Mouse (Mus musculus): ENCODE results near the gene Fbxo36.

Gene Fbxo36

DNA sequence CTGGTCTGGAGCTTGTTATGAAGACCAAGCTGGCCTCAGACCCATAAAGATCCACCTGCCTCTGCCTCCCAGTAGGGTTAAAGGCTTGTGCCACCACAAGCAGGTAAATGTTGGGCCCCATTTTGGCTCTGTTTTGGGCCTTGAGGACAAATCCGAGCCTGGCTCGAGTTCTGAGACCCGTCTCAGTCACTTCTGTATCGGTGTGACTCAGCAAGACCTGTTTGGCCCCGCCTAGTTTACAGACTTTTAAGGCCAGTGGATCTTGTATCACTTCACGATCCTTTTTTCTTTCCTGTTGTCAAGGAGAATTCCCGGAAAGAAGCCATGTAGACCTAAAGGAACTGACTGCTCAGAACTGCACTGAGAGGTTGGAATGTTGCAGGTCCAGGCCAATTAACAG is 50.9 kb downstream of the Fbxo36 start:
- DNase-seq (ENCODE audit: low read depth): no peak

DNA sequence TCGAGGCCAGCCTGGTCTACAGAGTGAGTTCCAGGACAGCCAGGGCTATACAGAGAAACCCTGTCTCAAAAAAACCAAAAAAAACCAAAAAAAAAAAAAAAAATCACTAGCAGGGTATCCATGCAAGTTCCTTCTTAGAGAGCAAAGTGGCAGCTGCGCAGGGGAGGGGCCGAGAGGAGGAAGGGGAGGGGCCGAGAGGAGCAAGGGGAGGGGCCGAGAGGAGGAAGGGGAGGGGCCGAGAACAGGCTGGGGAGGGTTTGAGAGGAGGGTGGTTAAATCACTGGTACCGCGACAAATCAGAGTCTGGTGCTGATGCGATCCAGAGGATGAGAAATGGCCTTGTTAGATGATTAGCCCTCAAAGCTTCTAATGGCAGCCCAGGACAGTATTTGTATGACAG is 52.1 kb downstream of the Fbxo36 start:
- no peak for DNase-seq (ENCODE audit: low read depth)

DNA sequence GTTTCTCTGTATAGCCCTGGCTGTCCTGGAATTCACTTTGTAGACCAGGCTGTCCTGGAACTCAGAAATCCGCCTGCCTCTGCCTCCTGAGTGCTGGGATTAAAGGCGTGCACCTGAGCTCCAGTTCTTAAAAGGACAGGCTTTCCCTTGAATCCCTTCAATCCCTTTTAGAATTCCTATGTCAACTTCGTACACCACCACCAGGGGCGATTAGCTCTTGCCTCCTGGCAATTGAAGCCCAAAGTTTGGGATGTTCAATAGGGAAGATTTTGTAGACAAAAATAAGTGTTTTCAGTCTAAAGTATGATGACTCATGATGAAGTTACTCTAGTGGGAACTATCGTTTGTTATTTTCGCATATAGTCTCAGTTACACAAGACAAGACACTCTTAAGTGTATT is 57.7 kb downstream of the Fbxo36 start:
- DNase-seq (ENCODE audit: low read depth): no peak

DNA sequence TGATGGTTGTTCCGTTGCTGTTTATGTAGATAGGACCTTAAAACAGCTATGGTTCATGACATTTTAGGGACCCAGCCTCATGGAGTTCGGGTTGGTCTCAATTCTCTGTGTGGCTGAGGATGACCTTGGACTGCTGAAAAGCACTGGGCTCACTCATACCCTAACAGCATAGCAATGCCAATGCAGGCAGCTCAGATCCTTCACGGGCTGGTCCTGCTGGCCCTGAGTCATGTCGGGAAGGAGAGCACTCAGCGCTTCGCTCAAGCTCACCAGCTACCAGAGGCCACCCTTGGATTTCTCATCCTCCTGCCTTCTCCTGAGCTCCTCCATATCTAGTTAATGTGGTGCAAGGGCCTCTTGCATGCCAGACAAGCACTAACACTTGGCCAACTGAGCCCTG is 59.5 kb downstream of the Fbxo36 start:
- no peak for DNase-seq (ENCODE audit: low read depth)

- no peak for DNase-seq (ENCODE audit: low read depth)
Measured at GRCm38 (mm10) chr1:84904467-84904866, 64.8 kb downstream of the Fbxo36 start.

- DNase-seq (ENCODE audit: low read depth): no peak
Measured at GRCm38 (mm10) chr1:84910177-84910804, 70.7 kb downstream of the Fbxo36 start.

GRCm38 (mm10) chr1:84912571-84912970 is 72.9 kb downstream of the Fbxo36 start:
- no peak for DNase-seq (ENCODE audit: low read depth)

- DNase-seq (ENCODE audit: low read depth): no peak
Measured at GRCm38 (mm10) chr1:84915010-84915409, 75.4 kb downstream of the Fbxo36 start.

DNA sequence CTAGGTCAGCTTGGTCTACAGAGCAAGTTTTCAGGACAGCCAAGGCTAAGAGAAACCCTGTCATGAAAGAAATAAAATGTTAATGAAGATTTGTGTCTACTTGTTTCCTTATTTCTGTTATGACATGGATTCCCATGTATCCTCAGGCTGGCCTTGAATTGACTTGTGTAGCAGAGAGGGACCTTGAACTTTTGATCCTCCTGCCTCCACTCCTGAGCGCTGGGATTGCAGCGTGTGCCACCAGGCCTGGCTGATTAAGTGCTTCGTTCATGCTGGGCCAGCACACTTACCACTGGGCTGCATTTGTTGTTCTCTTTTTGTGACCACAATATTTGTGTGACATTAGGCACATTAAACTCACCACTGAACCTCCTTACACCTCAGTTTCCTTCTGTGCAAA is 79.2 kb downstream of the Fbxo36 start:
- no peak for DNase-seq (ENCODE audit: low read depth)

GRCm38 (mm10) chr1:84923432-84923831 is 83.8 kb downstream of the Fbxo36 start:
- no peak for DNase-seq (ENCODE audit: low read depth)

GRCm38 (mm10) chr1:84924134-84924533 is 84.5 kb downstream of the Fbxo36 start:
- DNase-seq (ENCODE audit: low read depth): no peak

DNA sequence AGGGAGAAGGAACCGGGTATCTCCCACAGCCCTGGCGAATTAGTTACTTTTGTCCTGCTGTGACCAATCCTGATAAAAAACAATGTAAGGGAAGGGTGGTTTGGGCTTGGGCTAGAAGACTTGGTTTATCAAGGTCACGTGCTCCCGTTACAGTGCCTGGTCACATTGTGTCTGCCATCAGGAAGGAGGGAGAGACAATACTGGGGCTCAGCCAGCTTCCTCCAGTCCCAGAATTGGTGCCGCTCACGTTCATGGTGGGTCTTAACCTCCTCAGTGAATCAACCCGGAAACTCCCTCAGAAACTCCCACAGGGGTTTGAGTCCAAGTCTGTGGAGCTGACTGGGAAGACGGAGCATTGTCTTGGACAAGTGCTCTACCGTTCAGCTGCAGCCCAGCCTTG is 86.0 kb downstream of the Fbxo36 start:
- DNase-seq (ENCODE audit: low read depth): no peak

- DNase-seq (ENCODE audit: low read depth): peak; percentile 9
Measured at GRCm38 (mm10) chr1:84933472-84934150, 94.0 kb downstream of the Fbxo36 start.

GRCm38 (mm10) chr1:84934151-84934502 is 94.5 kb downstream of the Fbxo36 start:
- no peak for DNase-seq (ENCODE audit: low read depth)

- no peak for DNase-seq (ENCODE audit: low read depth)
Measured at GRCm38 (mm10) chr1:84934503-84935333, 95.1 kb downstream of the Fbxo36 start, which contains the start of gene Slc16a14. Gene Slc16a14, minus strand, starts transcription at chr1:84935134.

- DNase-seq (ENCODE audit: low read depth): no peak
Measured at GRCm38 (mm10) chr1:84935668-84936067, 96.0 kb downstream of the Fbxo36 start.

- no peak for DNase-seq (ENCODE audit: low read depth)
Measured at GRCm38 (mm10) chr1:84936716-84937510, 97.3 kb downstream of the Fbxo36 start.

DNA sequence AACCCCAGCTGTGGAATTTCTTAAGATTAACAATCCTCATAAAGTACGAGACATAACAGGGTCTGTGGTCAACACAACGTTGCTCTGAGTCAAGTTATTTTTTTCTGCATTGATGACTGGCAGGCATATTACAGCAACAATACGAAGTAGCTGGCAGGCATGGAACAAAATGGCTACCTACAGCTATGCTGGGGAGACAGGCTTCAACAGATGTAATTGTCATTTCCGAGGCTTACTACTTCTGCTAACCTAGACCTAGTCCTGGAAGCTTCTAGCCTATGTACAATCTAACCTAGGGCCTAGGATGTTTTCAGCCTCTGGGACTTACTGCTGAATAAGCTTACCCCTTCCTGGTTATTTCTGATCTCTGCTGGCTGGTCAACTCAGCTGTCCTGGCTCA is 99.8 kb downstream of the Fbxo36 start:
- DNase-seq (ENCODE audit: low read depth): no peak

GRCm38 (mm10) chr1:84940322-84940721 is 100.7 kb downstream of the Fbxo36 start:
- DNase-seq (ENCODE audit: low read depth): no peak

GRCm38 (mm10) chr1:84942666-84943065 is 103.0 kb downstream of the Fbxo36 start:
- DNase-seq (ENCODE audit: low read depth): no peak

GRCm38 (mm10) chr1:84943549-84943948 is 103.9 kb downstream of the Fbxo36 start:
- no peak for DNase-seq (ENCODE audit: low read depth)

DNA sequence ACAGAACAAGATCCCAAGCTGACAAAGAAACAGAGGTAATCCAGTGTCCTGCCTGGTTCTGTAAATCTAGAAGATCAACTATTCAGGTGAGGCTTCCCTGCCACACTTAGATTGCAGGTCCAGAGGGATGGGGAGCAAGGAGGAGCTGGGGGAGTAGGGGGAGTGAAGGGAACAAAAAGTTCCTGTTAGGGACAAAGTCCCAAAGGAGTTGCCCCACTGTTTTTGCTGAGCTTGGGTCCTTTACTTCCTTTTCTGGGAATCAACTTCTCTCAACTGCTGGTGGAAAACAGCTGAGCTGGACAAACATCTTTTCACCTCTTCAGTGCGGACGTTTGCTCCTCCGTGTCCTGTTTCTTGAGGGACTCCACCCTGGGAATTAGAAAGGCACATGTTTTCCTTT is 106.3 kb downstream of the Fbxo36 start:
- no peak for DNase-seq (ENCODE audit: low read depth)

Data from naive thymus-derived CD4-positive, alpha-beta T cell, adult 2 months (primary cell).